Mouse (Mus musculus) retina, postnatal 1 day (tissue): Measurements from ENCODE around the gene Trim71.

Source experiments
- DNase-seq: peaks from one replicate; pipeline ENCODE4 v3.0.0-alpha.2; 2012

Trim71 gene

DNA sequence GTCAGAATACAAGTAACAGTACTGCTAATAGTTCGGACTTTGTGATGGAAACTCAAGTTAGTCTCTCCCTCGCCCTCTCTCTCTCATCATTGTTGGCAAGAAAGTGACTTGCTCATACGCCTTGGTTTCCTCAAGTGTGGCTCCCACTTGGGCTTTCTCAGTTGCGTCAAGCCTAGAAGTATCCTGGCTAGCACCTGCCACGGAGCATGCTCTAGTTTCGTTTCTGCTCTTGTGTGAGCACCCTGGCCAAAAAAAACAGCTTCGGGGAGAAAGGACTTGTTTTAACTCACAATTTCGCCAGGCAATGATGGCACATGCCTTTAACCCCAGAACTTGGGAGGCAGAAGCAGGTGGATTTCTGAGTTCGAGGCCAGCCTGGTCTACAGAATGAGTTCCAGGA lies 87.2 kb downstream of the Trim71 start:
- no peak for DNase-seq

DNA sequence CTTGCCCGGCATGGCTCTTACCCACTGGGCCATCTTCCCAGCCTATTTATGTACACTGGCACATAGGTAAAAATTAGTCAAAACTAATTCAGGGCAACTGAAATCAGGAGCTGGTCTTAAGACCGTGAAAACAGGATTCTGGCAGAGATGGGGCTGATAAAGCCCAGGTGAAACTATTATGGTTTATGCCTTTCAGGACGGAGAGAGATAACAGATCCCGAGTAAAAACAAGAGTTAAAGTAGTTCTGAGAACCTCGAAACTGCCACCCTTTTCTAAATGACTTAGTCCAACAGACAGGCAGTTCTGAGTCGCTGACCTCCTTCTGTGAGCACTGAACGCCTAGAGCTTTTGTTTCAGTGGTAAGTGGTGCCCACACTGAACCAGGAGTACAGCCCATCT lies 92.3 kb downstream of the Trim71 start:
- no peak for DNase-seq

DNA sequence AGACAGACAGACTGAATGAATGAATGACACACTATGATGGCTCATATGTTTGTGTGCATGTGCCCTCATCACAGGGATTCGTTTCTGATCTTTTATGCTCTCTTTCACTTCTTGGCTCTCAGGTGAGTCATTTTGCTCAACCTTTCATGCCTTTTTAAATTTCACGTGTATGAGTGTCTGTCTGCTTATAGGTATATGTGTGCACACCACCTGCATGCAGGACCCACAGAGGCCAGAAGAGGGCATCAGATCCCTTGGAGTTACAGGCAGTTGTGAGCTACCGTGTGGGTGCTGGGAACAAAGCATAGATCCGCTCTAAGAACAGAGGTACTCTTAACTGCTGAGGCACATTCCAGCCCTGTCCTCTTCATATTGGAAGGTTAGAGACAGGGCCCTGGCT lies 95.5 kb downstream of the Trim71 start:
- DNase-seq: no peak

DNA sequence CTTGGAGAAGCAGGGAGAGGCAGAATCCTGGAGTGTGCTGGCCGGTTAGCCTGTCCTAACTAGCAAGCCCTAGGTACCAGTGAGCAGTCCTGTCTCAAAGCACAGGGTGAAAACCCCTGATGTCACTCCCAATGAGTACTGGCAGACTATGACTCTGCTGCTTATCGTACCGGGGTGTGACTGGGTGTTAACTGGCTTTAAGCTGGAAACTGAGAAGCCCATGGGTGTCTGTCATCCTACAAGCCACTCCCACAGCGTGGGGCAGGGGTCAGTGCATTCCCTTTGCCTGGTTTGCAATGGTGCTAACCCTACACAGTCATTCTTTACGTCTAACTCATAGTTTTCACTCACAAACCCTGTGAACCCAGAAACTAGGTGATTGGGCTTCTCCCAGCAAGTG lies 96.0 kb downstream of the Trim71 start:
- no peak for DNase-seq

DNA sequence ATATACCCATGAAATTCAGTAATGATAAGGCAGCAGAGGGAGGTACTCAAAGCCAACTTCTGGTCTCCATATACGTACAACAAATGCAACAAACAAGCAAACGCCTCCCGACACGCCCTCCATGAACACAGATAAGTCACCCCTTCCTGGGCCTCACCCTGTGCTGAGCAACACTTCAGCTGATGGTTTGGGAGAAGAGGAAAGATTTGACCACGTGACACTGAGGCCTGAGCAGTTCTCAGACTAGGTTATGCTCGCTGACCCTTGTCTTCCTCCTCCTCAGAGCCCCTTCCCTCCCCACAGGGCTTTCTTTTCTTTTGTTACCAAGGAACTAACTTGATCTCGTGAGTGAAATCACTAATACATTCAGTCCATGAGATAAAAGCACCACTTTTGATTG lies 97.3 kb downstream of the Trim71 start:
- no peak for DNase-seq

DNA sequence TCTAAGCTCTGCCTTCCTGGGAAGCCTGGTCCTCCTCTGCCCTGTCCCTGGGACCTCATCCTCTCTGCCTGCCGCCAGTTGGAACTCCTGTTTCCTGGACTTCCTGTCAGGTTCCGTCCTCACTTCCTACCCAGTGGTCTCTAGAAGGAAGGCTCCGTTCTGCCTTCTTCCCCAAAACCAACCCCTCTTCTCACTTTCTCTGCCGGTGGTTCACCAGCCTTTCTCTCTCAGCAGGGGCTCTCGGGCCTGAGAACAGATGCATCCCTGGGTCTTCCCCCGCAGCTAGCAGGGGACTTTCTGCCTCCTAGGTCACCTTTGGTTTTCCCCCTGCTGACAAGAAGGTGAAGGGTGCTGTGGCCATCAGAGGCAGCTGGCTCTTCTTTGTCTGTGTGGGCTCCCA lies 98.7 kb downstream of the Trim71 start:
- no peak for DNase-seq

DNA sequence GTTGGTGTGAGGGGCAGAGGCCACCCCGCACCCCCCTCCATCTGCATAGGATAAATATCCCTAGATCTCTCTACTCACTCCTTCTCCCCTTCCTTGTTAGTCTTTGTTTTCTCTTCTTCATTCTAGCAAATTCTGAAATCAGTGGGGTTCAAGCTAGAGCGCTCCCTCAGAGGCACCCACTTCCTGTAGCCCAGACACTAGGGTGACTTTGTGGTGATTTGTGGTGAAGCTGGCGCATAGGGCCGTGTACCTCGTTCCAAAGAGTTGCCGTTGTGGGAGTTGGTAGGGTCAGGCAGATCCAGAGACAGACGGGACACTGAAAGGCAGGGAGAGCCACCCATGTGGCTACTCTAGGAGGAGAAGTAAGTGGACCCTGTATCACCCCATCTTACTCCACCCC lies 101.6 kb downstream of the Trim71 start:
- no peak for DNase-seq

DNA sequence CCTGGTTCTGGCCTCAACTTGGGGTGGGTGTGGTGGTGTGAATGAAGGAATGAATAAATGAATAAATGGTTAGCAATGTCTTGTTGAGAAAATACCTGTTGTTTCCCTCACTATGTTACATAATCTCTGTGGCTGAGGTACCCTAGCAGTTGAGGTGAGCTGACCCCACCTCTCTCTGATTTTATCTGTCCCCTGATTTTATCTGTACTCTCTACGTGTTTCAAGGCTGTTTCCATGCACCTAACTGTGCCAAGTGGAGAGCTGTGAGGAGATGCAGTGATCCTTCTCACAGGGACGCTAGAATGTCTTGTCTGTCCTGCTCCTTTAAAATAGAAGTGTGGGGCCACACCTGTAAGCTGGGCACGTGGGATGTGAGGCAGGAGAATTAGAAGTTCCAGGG lies 105.7 kb downstream of the Trim71 start:
- DNase-seq: no peak
